Mouse (Mus musculus) adipocyte (in vitro differentiated cells): ENCODE measurements around the gene Lacc1.
A peak's percentile ranks its signal among the peaks of the same experiment; 100 is the strongest.
"Not testable (repeated sequence)": the region's sequence is repeated elsewhere in the genome, so short reads cannot be mapped to it uniquely, and the experiment has no call there.

Experiments
- DNase-seq: peaks from one replicate; pipeline ENCODE4 v3.0.0-alpha.2; 2016; ENCODE audit warnings: low spot score

The Lacc1 gene

DNA sequence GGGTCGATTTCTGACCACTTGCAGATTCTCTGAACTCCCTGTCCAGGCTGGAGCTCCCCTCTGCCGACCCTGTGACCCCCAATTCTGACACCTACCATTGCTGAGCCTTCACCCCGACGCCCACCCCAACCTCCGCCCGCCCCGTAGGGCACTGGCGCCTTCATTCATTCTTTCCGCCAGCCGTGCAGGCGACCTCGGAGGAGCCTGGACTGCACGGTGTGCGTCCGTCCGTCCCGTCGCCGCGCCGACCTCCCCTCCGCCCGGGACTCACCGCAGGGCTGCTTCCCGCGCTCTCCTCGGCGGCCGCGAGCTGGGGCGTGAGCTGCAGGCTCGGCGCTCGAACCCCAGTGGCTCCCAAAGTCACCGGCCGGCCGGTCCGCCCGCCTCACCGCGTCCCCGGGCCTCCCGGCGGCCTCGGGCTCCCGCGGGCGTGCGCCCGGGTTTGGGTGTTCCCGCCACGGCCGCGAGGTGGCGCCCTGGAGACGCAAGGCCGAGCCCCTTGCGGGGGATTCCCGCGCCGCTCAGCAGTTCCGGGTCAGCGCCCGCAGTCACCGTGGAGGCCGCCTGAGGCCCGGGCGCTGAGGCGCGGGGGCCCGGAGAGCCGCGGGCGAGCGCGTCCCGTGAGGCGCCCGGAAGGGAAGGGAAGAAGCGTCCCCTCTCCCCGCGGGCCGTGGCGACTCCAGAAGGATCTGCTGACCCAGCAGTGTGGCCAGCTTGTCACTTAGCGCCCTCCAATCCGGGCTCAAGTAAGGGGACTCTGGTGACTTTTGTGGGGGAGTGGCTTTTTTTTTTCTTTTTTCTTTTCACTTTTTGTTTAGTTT lies at the start of gene Lacc1, which contains the start of gene Ccdc122:
Gene Lacc1 (minus strand): TSS at position 679 of the 821 bp plus-strand sequence.
Gene Ccdc122 (plus strand): TSS at position 547 of the 821 bp plus-strand sequence.
- DNase-seq: peak; percentile 69

- DNase-seq: no peak
Measured at GRCm38 (mm10) chr14:77081248-77081647, 44.5 kb upstream of the Lacc1 start.

GRCm38 (mm10) chr14:77069361-77069760 lies 32.7 kb upstream of the Lacc1 start:
- DNase-seq: peak; percentile 90

DNA sequence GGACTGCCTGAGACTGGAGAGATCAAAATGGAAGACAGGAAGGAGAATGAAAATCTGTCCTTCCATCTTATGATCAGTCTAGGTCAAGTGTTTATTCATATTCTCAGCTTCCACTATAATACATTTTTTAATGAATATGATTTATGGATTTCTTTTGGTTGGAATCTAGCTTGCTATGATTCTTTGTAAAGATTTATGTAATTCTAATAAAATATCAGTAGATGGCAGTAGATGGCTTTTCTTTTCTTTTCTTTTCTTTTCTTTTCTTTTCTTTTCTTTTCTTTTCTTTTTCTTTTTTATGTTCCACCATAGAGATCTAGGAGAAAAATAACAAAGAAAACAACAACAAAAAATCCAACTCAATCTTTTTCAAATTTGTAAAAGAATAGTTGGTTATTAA lies 16.6 kb upstream of the Lacc1 start:
- DNase-seq: no peak

DNA sequence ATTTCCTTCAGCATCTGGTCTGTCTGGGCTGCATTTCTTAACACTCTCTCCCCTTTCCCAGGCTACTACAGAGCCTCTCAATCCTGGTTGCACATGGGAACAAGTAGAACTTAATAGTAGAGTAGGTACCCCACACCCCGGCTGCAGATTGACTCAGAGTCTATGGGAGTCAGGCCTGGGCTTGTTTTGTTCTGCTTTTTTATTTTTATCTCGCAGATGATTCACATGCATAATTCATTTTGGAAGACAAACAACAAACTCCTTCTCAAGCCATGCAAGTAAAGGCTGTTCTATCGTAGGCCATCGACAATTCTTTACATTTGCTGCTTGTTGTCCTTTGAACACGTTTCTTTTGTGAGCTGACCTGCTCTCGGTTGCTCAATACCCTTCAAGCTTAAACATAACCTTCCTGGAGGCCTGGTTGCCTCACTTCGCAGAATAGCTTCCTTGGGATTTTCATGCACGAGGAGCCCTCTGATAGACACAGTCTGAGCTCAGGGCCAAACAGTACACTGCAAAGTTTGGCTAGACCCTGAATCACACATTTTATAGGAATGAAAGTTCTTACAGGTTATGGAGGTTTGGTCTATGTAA lies 1.2 kb upstream of the Lacc1 start:
- peak; percentile 5 for DNase-seq

DNA sequence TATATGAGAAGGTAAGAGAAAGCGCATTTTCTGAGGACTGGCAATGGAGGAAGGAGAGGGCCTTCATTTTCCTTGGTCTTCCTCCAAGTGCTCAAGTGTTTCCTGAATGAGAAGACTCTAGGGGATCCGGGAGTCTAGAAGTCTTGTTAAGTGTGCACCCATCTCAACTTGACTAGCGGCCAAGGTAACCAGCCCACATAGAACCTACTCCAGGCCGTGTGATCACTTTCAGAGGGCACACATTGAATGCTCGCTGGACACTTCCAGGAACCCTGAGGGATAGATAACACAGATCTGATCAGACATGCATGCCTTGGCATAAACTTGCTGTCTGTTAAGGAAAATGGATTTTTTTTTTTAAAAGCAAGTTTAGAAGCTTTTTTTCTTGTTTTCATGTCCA lies 626 bp upstream of the Lacc1 start:
- peak; percentile 20 for DNase-seq

- no peak for DNase-seq
Measured at GRCm38 (mm10) chr14:77034970-77035369, 1.7 kb downstream of the Lacc1 start.

- peak; percentile 38 for DNase-seq
Measured at GRCm38 (mm10) chr14:77034175-77034915, 2.4 kb downstream of the Lacc1 start.

DNA sequence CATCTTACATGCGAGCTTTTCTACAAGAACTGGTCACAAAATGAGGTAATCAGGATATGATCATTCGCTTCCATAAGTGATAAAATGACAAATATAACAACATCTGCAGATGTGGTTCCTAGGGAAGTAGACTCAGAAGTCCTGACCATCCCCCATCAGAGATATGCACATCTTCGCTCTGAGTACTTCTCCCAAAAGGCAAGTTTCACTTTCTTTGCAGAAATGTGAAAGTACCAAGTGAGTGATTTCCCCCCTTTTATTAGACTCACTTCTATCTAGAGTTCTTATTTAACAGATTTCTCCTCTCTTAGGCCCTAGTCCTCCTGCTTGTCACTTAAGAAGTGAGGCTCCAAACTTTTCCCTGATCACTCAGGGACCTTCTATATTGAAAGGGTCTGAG lies 3.3 kb downstream of the Lacc1 start:
- DNase-seq: no peak

DNA sequence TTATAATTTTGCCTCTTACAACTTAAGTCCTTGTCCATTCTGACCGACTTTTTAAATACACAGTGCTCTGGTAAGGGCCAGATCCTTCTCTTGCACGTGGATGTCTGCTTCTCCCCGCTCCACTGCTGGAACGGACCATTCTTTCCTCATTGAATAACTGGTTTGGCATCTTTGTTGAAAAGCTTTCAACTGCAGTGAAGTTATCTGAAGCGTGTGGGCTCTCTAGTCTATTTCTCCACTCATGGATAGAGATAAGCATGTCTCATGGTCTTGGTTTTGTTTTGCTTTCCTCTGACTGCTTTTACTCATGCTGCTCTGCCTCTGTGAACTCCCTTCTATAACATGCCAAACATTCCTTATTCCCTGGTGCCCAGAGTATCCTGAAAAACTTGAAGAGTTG lies 4.3 kb downstream of the Lacc1 start:
- DNase-seq: no peak

DNA sequence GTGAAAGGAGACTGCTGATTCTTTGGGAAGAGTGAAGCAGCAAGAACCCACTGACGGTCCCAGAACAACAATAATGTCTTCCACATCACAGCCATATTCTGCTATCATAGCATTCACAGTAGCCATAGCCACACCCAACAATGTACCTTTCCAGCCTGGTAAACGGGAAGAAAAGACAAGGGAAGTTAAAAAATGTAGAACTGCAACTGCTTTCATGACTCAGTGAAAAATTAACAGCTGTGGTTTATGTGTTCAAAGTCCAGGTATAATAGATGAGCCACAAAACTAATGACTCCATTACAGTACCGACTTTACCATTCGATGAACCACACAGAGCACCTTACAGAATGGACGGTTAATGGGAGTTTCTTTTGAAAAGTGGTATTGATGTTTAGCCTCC lies 5.9 kb downstream of the Lacc1 start:
- DNase-seq: no peak

DNA sequence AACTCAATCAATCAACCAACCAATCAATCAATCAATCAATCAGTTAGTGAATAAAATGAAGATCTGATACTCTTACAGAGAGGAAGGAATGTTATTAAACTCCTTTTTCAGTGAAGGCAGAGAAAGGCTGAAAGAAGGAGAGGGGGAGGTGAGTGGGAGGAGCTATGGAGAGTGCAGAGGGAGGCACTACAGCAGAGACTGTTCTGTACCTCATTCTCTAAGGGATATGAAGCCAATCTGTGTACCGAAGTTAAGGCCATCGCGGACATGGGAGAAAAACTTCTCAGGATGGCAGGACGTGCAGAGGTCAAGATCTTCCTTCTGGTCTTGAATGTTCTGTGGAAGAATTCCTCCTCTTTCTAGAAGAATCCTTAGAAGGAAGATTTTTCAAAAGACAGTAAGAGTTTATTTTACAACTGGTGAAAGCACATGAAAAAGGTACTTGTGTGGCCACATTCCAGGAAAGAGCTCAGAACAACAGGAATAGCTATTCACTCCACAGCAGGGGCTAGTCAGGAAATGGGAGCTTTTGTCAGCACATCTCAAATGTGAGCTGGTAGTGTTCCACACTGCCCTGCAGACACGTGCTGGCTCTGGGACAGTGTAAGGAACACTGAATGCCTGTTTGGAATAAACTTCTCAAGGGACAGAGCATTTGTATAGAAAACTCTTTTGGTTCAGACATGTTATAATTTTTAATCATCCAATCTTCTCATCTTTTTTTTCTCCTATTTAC lies 7.2 kb downstream of the Lacc1 start:
- DNase-seq: no peak

- DNase-seq: no peak
Measured at GRCm38 (mm10) chr14:77024499-77024898, 12.2 kb downstream of the Lacc1 start.

DNA sequence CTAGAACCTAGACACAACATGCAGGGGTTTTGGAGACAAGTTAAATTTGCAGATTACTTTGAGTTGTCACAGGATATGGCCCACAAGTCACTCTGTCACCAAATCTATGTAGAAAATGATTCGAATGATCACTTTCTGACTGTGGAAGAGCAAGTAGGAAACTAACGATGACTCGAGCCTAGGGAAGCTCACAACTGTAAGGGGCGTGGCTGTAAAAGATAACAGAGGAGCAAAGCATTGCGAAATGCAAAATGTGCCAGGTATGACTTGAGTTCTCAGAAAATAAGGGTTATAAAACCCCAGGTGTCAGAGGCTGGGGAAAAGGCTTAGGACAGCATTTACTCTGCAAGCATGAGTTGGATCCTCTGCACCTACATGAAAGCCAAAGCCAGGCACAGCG lies 19.5 kb downstream of the Lacc1 start:
- DNase-seq: no peak

GRCm38 (mm10) chr14:77016783-77017182 lies 19.9 kb downstream of the Lacc1 start:
- not testable (repeated sequence) for DNase-seq

GRCm38 (mm10) chr14:77011804-77012203 lies 24.9 kb downstream of the Lacc1 start:
- DNase-seq: peak; percentile 75

- peak; percentile 83 for DNase-seq
Measured at GRCm38 (mm10) chr14:77008238-77008637, 28.5 kb downstream of the Lacc1 start.

- no peak for DNase-seq
Measured at GRCm38 (mm10) chr14:77005566-77005965, 31.1 kb downstream of the Lacc1 start.

GRCm38 (mm10) chr14:77004740-77005139 lies 32.0 kb downstream of the Lacc1 start:
- no peak for DNase-seq

DNA sequence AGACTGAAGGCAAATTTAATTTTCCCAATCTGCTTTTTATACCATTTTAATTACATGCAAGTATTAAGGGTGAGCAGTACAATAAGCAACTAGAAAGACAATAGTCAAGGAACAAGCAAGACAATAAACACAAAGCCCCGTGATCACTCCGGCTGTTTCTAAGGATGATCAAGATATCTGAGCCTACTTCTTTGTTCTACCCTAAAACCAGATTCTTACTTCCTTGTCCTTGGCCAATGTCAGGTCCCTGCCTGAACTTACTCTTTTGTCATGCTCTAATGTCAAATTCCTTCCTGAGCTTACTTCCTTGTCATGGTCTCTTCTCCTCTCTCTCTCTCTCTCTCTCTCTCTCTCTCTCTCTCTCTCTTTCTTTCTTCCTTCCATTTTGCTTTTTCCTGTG lies 46.4 kb downstream of the Lacc1 start:
- not testable (repeated sequence) for DNase-seq

DNA sequence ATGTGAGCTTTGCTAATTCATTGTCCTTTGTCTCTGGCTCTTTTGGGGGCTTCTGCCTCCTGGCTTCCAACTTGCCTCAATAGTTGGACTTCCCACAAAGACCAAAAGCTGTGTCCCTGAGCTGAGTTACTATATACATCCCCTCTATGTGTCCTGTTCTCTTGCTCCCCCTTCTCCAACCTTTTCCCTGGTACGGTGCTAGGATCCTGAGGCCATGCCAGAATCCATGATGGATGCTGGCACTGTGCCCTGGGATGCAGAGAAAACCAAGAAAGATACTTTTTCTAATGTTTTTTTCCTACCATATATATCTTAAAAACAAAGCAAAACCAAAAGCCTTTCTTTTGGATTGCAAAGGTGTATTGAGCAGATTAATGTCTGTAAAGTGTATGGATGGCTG lies 54.9 kb downstream of the Lacc1 start:
- DNase-seq: no peak

- no peak for DNase-seq
Measured at GRCm38 (mm10) chr14:76981176-76981575, 55.5 kb downstream of the Lacc1 start.
